Mouse (Mus musculus) cortical plate, adult 2 months (tissue): ENCODE data around the gene Med27. TPM values are rescaled to one million over a fixed set of nuclear protein-coding genes. Genes with fewer than 3 reads are reported as not detected.

Source experiments
- H3K27ac ChIP-seq: fragments of 200-500 bp; 2 replicates; pipeline ENCODE4 v1.5.1; 2012; ENCODE audit warnings: low read length, control low read depth, inconsistent platforms; ENCODE audit not compliant: insufficient read depth
- H3K4me1 ChIP-seq: fragments of 200-500 bp; 2 replicates; pipeline ENCODE4 v1.6.1; 2011; ENCODE audit warnings: low read length; ENCODE audit not compliant: control insufficient read depth, insufficient read depth
- H3K4me3 ChIP-seq: fragments of 200-500 bp; 2 replicates; pipeline ENCODE4 v1.5.1; 2011; ENCODE audit warnings: mild to moderate bottlenecking, low read length, control low read depth; ENCODE audit not compliant: insufficient read depth
- CTCF ChIP-seq: fragments of 200-500 bp; IDR thresholded peaks from 2 replicates; pipeline ENCODE4 v1.5.1; 2011; ENCODE audit warnings: mild to moderate bottlenecking, control low read depth, low read length; ENCODE audit not compliant: insufficient read depth; ENCODE audit errors: extremely low read depth
- POLR2A ChIP-seq: fragments of 200-500 bp; IDR thresholded peaks from 2 replicates; pipeline ENCODE4 v1.6.1; 2011; ENCODE audit warnings: mild to moderate bottlenecking, low read length, control low read depth; ENCODE audit not compliant: insufficient read depth; ENCODE audit errors: extremely low read depth
- polyA plus RNA-seq: library from polyadenylated mRNA; depleted of rRNA; stranded (reverse); fragments of >200 nt; gene quantifications from 2 replicates; pipeline ENCODE4 v1.2.3, GENCODE M21; 2012; rRNA removed

The Med27 gene
- polyA plus RNA-seq, 1 experiment, result 47.6 TPM

GRCm38 (mm10) chr2:29561468-29561867, 214.8 kb downstream of the Med27 start:
- Histone ChIP-seq H3K4me1 (0 out of 2 replicates have a peak, but pooled peaks cover 3% of the 10 kb centered on the region), H3K4me3 (no peak overlapping the region), H3K27ac (no peak overlapping the region)
- TF ChIP-seq CTCF (no peak), POLR2A (no peak)

DNA sequence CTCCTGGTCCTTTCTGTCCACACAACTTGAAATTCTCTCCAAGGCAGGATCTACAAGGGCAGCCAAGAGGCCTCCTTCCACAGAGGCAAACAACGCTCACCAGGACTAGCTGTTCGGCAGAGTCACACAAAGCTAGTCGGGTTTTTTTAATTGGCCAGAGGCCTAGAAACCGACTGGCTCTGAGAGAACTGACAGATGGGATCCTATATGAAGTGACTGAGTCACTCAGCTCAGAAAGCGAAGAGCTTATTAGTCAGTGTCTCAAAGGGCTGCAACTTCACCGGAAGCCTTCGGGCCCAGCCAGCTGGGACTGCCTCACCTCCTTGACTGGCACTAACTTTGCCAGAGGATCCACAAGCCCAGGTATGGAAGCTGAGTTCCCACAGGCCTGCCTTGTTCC, 217.4 kb downstream of the Med27 start:
- TF ChIP-seq POLR2A (no peak), CTCF (no peak)
- Histone ChIP-seq H3K27ac (no peak overlapping the region), H3K4me1 (0 out of 2 replicates have a peak, but pooled peaks cover 3% of the 10 kb centered on the region), H3K4me3 (no peak overlapping the region)

DNA sequence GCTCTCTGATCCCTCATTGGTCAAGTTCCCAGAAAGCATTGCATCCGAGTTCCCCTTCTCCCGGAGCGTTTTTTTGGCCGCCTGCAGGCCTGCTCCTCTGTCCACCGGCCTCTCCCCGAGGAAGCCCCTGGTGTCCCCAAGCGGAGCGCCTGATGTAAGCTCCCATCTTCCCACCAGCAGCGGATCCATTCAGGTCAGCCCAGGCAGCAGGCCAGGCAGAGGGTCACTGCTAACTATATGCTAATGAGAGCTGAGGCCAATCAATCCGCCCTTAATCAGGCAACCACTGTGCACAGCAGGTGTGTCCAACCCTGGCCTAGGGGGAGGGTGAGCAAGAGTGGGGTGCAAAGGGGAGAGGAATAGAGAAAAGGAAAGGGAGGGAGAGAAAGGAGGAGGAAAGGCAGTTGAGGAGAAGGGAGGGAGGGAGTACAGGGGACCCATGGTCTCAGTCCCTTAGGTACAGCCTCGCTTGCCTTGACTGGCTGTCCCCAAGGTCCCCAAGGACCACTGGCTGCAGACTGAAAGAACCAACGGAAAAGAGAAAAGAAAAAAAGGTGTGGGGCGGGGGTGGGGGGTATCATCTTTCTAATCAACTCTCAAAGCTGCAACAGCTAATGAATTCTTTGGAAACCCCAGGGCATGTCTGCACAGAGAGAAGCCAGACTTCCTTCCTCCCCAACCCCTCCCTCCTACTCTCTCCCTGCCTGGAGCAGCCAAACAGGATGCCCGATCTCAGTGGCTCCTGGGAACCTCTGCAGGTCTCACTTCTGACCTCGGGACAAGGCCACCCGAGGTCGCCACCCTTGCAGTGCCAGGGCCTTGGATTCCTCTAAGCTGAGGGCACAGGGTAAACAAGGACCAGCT, 219.2 kb downstream of the Med27 start:
- H3K27ac ChIP-seq, result no peak overlapping the region
- TF ChIP-seq CTCF, result no peak
- no peak for TF ChIP-seq POLR2A
- no peak overlapping the region for H3K4me3 ChIP-seq

DNA sequence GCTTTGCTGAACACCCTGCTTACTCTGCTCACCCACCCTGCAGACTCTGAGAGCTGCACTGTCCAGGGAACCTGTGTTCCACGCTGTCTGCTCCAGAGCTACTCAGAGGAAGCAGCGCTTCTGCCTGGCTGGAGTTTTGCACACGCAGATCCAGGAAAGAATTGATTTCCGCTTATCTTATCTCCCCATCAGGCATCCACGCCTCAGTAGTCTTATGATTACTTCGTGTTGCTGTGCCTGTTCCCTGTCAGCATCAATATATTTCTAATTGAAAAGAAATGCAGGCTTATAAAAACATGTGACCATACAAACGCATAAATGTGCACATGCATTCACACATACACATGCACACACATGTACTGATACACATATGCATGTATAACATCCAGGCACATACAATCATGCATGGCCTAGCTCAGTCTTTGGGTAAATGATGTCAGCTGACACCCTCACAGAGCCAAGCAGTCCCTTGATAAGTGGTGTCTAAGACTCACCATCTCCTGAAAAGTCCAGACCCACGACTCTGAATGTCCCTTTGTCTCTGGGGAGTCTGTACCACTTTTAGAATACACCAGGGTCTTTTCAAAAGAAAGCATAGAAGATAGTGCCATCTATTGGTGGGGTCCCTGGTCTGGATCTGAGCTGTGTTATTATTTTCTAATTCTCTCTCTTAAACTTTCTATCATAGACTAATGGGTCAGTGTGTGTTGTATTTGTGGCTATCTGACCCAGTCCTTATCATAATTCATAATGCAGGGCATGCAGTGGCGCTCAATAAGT, 225.5 kb downstream of the Med27 start:
- Histone ChIP-seq H3K4me3 (no peak overlapping the region), H3K27ac (no peak overlapping the region), H3K4me1 (no peaks in the 10 kb centered on the region)
- TF ChIP-seq POLR2A (no peak), CTCF (0 out of 2 replicates have a peak, but pooled peaks have one; percentile 4)

More for the DNA sequence above, 219.2 kb downstream of the Med27 start:
- 0 out of 2 replicates have a peak, but pooled peaks cover 3% of the 10 kb centered on the region for H3K4me1 ChIP-seq

GRCm38 (mm10) chr2:29572811-29573427, 226.3 kb downstream of the Med27 start:
- no peak overlapping the region for H3K4me3 ChIP-seq
- no peaks in the 10 kb centered on the region for H3K4me1 ChIP-seq
- no peak overlapping the region for H3K27ac ChIP-seq
- TF ChIP-seq POLR2A, result no peak
- no peak for TF ChIP-seq CTCF

- H3K27ac ChIP-seq, result no peak overlapping the region
- H3K4me3 ChIP-seq, result no peak overlapping the region
- H3K4me1 ChIP-seq, result no peaks in the 10 kb centered on the region
- TF ChIP-seq CTCF, result no peak
- no peak for TF ChIP-seq POLR2A
These were observed 227.0 kb downstream of the Med27 start for GRCm38 (mm10) chr2:29573591-29573990.

DNA sequence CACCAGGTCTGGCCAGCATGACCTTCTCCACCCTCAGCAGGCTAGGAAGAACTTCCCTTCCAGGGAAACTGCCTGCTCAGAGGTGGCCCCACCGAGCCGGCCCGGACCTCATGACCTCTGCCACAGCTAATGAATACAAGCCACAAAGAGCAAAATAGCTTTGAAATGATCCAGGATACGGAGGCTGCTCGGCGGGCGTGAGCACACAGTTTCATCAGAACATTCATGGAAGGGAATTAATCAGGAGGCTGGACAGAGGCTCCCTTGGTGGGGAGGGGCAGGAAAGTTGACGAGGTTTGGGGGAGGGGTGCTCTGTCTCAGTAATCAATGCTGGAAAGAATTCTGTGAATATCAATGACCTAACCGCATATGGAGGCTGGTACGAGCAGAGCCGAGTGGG, 227.6 kb downstream of the Med27 start:
- no peak overlapping the region for H3K27ac ChIP-seq
- H3K4me1 ChIP-seq, result no peaks in the 10 kb centered on the region
- H3K4me3 ChIP-seq, result no peak overlapping the region
- TF ChIP-seq CTCF, result no peak
- TF ChIP-seq POLR2A, result no peak

Other genes with a start within 250 kb of the Med27 start
- gene Setx, start 222.6 kb upstream of the Med27 start, polyA plus RNA-seq, result 13.7 and 14.2 TPM in 2 replicates
- 51.7 and 54.1 TPM in 2 replicates for gene Ntng2, start 93.8 kb upstream of the Med27 start, polyA plus RNA-seq